Mouse (Mus musculus): Measurements from ENCODE around the gene Slc37a3.

DNA sequence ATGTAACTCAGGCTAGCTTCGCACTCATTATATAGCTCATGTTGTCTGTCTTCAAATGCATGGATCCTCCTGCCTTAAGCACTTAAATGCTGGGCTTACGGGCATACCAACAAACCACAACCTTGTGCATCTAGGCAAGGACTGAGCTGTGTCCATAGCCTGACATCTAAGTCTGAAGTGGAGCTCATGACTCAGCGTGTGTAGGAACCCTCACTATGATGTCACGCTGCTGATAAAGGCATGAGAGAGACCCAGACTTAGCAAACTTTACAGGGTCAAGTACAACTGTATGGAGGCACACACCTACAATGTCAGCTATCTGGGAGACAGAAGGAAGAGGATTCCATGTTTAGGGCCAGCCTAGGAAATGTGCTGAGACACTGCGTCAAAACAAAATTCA is 29.0 kb upstream of the Slc37a3 start:
- TF ChIP-seq CTCF (IDR thresholded peaks at IDR 0.05; ENCODE audit: low read depth) (no peak), EP300 (optimal IDR thresholded peaks at IDR 0.05) (no peak)
